Mouse (Mus musculus): ENCODE results near the gene Krt222.

DNA sequence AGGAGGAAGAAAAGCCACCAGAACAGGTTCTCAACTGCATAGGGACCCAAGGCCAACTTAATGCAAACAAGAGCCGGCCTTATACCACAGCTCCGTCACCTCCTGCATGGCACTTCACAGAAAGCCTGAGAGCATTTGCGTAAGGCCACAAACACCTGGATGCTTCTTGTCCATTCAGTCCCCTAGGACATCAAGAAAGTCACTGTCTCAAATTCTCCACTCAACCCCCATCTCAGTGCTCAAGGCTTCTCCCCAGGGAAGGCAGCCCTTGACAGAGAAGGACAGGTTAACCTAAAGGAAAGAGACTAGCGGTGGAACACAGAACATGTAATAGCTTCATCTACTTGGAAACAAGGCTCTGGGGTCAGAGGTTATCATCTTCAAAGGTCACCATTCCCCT lies 56.5 kb downstream of the Krt222 start:
- no peak for TF ChIP-seq POLR2A (IDR thresholded peaks at IDR 0.05; ENCODE audit: borderline replicate concordance, extremely low read depth, low read depth, low read length)
- no peak for TF ChIP-seq CTCF (IDR thresholded peaks at IDR 0.05; ENCODE audit: insufficient read depth, low read length)
